Mouse (Mus musculus) cortical plate, adult 2 months (tissue): ENCODE results near the gene Avpr1a.

Experiments
- CTCF ChIP-seq: fragments of 200-500 bp; IDR thresholded peaks from 2 replicates; pipeline ENCODE4 v1.5.1; 2011; ENCODE audit warnings: mild to moderate bottlenecking, control low read depth, low read length; ENCODE audit not compliant: insufficient read depth; ENCODE audit errors: extremely low read depth
- POLR2A ChIP-seq: fragments of 200-500 bp; IDR thresholded peaks from 2 replicates; pipeline ENCODE4 v1.6.1; 2011; ENCODE audit warnings: mild to moderate bottlenecking, low read length, control low read depth; ENCODE audit not compliant: insufficient read depth; ENCODE audit errors: extremely low read depth

GRCm38 (mm10) chr10:122448717-122449611 lies 665 bp downstream of the Avpr1a start:
- TF ChIP-seq CTCF (no peak), POLR2A (no peak)
